Mouse (Mus musculus): ENCODE measurements around the gene Egfem1.

GRCm38 (mm10) chr3:29200601-29201000 lies 118.8 kb downstream of the Egfem1 start:
- TF ChIP-seq CTCF (IDR thresholded peaks at IDR 0.05; ENCODE audit: extremely low read depth, insufficient read depth, low read length) (no peak), POLR2A (IDR thresholded peaks at IDR 0.05; ENCODE audit: extremely low read depth, insufficient read depth, low read length) (no peak)

Measured in cortical plate, adult 2 months (tissue).